Mouse (Mus musculus): Measurements from ENCODE around the gene Pitpnc1.

Gene Pitpnc1

DNA sequence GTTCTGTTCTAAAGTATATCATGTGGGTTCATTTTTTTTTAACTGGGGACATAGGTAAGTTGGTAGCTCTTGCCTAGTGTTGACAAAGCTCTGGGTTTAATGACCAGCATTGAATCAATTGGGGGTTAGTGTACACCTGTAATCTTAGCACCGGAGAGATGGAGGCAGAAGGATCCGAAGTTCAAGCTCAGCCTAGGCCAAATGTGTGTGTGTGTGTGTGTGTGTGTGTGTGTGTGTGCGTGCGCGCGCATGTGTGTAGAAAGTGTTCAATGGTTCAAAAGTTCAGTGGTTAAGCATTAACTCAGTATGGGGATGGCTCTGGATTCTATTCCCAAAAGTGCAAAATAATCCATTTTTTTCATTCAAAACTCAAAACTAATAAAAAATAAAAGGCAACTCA, 93.2 kb downstream of the Pitpnc1 start:
- in situ Hi-C loops (cut with MboI; ENCODE audit: unreplicated experiment in 2 of 2): no loop called here

DNA sequence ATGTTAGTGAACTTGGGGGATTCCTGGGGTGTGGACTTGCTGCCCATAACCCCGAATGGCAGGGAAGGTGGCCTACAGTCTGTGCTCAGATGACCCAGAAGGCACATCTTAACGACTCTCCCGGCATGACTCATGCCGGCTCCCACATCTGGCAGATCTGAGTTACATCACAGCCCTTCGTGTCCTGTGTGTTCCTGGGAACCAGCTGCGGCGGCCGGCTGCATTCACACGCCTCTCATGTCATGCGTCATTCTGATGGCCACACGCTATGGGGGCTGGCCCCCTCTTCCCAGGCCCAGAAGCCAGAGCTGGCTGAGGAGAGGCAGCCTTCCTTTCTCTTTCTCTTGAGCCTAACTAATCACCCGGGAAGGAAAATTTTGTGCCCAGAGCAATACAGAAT, 94.2 kb downstream of the Pitpnc1 start:
- in situ Hi-C loops (cut with MboI; ENCODE audit: unreplicated experiment in 2 of 2): no loop called here

DNA sequence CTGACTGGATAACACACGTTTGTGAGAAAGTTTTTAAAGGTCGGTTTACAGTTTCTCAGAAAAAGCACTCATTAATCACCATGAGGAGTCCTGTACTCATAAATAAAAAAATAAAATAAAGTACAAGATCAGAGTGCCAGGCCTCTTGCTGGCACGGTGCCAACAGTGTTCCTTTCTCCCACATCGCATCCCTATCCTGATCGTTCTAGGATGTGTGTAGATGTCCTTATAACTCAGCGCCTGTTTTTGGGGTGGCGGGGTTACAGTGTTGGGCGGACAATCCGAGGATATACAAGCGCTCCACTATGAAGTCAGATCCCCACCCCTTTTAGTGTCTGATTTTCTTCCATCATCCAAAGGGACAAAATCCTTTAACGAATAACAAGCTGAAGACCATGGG, 94.7 kb downstream of the Pitpnc1 start:
- in situ Hi-C loops (cut with MboI; ENCODE audit: unreplicated experiment in 2 of 2): no loop called here

DNA sequence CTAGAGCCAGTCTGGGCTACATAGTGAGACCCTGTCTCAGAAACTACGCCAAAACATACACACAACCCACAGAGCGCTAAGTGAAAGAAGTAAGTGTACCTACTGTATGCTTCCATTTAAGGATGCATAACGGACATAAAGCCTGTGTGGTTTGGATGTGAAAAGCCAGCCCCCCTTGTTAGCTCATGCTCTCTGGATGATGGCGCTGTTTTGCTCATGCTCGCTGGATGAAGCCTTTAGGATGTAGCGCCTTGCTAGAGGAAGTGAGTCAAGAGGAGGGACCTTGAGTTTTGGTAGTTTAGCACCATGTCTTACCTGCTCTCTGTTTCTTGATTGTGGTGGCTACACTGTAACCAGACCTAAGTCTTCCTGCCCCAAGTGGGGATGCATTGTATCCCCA, 96.9 kb downstream of the Pitpnc1 start:
- in situ Hi-C loops (cut with MboI; ENCODE audit: unreplicated experiment in 2 of 2): no loop called here

DNA sequence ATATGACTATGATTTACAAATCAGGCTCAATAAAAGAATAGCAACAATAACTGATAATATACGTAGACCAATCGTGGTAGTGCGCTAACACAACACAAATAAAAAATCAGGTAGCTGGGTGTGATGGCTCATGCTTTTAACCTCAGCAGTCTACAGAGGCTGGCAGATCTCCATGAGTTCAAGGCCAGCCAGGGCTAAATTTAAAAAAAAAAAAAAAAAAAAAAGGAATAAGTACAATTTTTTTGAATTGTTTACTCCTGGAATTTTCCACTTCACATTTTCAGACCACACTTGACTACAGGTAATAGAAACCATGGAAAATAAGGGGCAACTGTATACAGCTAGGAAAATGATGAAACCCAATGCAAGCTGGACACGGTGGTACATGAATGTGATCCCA, 97.3 kb downstream of the Pitpnc1 start:
- in situ Hi-C loops (cut with MboI; ENCODE audit: unreplicated experiment in 2 of 2): no loop called here

DNA sequence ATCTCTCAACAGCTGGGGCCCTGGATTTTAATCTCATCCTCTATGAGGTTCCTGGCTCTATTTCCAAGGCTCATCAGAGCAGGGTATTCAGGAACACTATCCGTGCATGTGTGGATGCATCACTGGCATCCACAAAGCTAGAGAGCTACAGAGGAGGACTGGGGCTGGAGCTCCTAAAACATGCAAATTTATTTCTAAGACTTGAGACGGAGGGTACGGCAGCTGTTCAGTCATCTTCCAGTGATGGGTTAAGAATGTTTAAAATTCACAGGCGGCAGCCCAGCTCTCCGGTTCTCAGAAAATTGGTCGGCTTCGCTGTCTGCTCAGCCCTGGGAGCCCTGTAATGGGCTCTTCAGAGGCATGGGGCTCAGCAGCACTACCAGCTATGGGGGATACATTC, 97.8 kb downstream of the Pitpnc1 start:
- in situ Hi-C loops (cut with MboI; ENCODE audit: unreplicated experiment in 2 of 2): no loop called here

DNA sequence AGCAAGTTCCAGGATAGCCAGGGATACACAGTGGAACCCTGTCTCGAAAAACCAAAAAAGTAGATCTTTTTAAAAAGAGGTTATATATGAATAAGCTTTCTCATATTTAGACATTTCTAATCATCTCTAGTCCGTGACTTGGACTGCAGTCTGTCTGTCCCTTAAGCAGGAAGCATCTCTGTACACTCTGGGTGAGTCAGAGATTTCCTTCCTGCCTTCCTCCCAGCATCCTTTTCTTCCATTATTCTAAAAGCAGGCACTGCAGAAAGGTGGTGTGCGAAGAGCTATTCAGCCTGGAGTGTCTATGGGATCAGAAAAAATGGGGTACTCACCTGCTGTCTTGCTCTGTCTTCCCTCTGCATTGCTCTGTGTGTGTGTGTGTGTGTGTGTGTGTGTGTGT, 100.0 kb downstream of the Pitpnc1 start:
- in situ Hi-C loops (cut with MboI; ENCODE audit: unreplicated experiment in 2 of 2): no loop called here

DNA sequence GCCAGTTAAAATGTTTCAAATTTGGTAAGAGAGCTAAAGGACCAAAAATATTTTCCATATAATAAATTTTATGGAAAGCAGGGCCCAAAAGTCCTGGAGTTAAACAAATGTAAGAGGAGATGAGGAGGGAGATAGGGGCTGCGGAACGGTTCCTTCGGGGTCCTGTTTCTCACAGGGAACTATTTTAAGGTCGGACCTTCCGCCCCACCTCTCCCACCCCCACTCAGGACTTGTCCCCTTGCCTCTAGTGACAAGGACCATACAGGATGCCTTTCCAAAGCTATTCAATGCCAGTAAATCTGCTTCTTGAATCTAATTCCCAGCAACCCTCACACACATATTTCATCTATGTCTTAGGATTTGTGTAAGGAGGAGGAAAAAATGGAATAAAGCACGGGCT, 100.8 kb downstream of the Pitpnc1 start:
- in situ Hi-C loops (cut with MboI; ENCODE audit: unreplicated experiment in 2 of 2): no loop called here

DNA sequence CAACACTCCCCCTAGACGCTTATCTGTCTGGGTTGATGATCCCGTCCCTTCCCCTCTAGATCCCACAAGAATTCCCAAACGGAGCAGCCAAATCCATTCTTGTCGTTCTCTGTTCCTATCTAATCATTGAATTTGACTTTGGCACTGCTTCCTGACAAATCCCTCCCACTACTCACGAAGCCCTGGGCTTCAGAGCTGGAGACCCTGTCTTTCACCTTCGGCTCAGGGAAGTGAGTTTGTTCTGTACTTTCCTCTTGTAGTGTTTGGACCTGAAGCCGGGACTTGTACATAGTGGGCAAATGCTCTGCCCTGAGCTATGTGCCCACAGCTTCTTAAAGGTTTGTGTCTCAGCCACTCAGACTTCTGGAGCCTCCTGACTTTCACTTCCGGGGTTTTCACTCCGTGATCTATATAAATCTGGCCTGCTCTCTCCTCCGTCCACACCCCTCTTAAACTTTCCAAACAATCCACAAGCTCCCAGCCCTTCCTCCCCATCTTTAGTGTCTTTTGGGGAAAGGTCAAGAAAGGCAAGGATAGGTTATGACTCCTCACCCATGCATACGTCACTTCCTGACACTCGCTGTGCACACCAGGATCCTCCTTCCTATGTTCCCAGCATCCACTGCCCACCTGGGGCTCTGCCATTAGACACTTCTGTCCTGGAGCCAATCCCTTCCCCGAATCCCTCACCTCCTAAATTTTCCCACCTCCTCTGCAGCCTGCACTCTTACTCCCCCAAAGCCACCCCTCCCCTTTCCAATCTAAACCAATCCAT, 104.4 kb downstream of the Pitpnc1 start:
- in situ Hi-C loops (cut with MboI; ENCODE audit: unreplicated experiment in 2 of 2): no loop called here

DNA sequence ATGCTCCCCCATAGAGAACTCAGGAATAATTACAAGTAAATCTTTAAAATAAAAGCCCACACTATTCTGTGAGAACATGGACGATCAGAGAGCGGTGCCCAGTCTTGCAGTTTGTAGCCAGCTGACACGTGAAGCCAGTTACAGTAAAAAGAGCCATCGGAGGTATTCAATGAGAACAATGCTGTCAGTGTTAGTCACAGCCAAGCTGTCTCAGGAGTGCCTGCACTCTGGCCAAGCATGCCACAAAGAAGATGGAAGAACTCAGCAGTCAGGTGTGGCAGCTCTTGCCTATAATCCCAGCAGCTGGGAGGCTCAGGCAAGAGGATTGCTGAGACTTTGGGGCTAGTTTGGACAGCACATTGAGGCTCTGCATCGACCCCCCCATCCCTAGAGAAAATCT, 111.8 kb downstream of the Pitpnc1 start:
- in situ Hi-C loops (cut with MboI; ENCODE audit: unreplicated experiment in 2 of 2): no loop called here

DNA sequence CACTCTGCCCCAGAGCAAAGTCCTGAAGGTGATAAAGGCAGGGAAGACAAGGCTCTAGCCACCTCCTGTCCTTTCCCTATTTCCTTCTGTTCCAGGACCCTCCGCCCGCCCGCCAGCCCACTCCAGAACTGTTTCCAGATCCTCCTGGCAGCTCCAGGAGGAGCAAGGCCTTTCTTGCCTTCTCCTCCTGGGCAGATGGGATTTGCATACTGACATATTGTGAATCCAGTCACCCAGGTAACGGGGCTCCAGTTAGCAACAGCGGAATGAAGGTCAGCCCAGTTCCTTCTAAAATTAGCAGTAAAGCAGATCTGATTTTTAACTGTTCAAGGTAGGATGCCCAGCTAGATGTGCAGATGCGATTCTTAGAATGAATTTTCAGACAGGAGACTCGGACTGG, 114.3 kb downstream of the Pitpnc1 start:
- in situ Hi-C loops (cut with MboI; ENCODE audit: unreplicated experiment in 2 of 2): no loop called here

DNA sequence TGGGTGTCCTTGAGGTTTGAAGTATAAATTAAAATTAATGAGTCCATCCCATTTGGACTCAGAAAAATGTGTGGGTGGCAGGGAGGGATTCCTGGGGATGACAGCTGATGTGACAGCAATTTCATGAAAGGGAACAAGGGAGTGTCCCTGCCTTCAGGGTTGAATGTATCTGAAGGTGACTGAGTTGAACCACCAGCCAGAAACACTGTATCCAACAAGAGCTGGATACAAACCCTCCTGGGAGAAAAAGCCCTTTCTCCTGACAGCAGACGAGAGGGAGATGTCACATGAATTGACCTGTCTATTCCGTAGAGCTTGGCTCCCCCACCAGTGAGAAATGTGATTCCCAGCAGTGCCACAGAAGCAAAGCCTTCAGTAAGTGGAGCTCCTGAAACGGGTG, 115.0 kb downstream of the Pitpnc1 start:
- in situ Hi-C loops (cut with MboI; ENCODE audit: unreplicated experiment in 2 of 2): no loop called here

DNA sequence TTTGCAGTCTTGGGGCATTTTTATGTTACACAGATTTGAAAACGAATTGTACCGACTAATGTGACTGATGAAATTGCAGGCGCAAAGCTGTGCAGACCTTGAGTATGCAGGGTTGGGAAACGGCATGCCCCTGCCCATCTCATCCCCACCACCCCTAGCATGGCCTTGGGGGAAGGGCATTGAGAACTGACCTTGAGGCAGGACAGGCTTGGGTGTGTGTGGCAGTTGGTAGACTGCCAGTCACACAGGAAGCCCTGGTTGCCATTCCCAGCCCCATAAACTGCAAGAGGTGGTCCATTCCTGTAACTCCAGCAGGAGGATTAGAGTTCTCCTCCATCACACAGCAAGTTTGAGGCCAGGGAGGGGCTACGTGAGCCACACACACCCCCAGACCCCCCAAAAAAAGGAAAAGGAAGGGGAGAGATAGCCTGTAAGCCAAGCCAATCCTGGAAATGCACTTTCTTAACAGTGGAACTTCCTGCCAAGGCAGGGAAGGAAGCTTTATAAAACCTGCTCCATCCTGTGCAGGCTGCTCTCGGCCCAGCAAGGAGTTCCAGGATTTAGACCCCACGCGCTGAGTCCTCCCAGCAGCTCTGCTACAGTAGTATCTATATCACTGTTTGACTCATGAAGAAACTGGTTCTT, 115.9 kb downstream of the Pitpnc1 start:
- in situ Hi-C loops (cut with MboI; ENCODE audit: unreplicated experiment in 2 of 2): no loop called here

DNA sequence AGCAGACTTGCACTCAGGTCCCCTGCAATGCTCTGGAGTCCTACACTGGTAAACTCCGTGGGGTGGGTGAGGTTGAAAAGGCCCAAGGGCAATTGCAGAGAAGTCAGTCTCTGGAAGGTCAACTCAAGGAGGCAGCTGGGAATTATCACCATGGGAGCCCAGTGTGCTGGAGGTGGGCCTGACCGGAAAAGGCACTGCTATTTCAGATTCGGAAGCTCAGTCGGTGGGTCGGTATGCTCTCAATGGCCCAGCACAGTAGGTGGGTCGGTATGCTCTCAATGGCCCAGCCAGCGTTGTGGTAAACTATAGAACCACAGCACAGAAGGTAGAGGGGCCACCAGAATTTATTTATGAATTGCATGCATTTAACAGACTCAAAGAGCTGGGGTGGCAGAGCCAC, 117.9 kb downstream of the Pitpnc1 start:
- in situ Hi-C loops (cut with MboI; ENCODE audit: unreplicated experiment in 2 of 2): no loop called here

DNA sequence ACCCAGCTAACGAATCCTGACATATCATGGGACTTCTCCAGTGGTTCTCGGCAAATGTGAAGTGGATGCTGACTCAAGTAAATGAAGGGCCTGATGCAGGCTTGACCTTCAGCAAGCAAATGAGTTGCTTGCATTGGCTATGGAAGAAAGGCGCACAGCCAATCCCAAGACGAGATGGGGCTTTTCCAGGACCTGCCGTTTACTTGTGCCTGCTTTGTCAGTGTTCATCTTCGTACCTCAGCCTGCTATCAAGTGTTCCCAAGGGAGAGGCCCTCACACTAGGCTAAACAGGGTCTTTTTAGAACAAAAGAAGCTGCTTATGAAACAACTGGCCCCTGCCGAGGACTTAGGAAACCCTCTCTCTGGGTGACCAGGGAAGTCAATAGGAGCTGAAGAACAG, 120.7 kb downstream of the Pitpnc1 start:
- in situ Hi-C loops (cut with MboI; ENCODE audit: unreplicated experiment in 2 of 2): no loop called here

DNA sequence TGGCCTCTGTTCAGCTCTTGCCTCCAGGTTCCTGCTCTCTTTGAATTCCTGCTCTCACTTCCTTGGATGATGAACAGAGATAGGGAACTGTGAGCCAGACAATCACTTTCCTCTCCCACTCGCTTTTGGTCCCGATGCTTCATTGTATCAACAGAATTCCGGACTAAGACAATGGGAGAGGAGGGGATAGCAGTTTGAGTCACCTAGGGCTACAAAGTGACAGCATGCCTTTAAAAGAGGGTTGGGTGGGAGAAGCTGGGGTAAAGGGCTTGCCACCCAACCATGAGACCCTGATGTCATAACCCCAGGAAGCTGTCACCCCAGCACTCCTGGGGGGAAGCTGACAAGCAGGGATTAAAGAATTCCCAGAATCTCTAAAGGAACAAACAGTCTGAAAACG, 127.5 kb downstream of the Pitpnc1 start:
- in situ Hi-C loops (cut with MboI; ENCODE audit: unreplicated experiment in 2 of 2): no loop called here

DNA sequence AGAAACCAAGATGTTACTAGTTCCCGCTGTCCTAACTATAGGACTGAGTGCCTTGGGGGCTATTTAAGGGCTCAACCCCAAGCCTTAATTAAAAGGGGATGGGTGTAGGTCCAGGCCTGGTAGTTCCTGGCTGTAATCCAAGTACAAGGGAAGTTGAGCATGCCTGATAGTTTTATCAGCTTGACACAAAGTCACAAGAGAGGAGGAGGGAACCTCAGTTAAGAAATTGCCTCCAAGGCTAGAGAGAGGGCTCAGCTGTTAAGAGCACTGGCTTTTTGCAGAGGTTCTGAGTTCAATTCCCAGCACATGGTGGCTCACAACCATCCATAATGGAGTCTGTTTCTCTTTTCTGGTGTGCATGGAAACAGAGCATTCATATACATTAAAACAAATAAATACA, 128.1 kb downstream of the Pitpnc1 start:
- in situ Hi-C loops (cut with MboI; ENCODE audit: unreplicated experiment in 2 of 2): no loop called here

DNA sequence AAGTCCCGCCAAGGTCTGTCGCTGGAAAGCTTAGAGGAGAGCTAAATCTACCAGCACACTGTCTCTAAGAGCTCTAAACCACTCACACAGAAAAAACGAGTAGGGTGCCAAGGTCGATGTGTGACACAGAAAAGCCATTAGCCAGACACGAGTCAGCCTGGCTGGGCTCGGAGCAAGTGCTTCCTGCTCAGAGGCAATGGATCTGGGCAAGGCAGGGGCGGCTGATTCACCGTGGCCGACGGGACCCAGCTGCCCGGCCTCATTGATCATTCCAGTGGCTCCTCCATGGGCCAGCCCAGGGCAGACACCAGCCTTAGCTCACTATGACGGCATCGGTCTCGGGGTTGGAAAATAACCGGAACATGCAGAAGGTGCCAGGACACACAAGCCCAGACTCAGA, 129.2 kb downstream of the Pitpnc1 start:
- in situ Hi-C loops (cut with MboI; ENCODE audit: unreplicated experiment in 2 of 2): no loop called here

DNA sequence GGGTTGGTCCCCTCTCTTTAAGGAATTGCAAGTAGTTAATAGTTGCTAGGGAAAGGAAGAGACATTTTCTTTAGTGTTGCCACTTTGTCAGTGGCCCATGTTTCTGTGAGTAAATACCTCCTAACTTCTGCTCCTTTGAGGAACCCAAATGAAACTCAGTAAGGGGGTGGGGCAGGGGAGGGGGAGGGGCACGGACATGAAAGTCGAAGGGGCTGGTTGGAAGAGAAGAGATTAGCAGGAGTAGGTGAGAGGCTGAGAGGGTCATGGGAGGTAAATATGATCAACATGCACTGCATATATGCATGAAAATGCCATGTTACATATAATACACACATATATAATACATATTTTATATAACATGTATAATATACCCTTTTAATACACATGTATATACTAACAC, 129.7 kb downstream of the Pitpnc1 start:
- in situ Hi-C loops (cut with MboI; ENCODE audit: unreplicated experiment in 2 of 2): no loop called here

DNA sequence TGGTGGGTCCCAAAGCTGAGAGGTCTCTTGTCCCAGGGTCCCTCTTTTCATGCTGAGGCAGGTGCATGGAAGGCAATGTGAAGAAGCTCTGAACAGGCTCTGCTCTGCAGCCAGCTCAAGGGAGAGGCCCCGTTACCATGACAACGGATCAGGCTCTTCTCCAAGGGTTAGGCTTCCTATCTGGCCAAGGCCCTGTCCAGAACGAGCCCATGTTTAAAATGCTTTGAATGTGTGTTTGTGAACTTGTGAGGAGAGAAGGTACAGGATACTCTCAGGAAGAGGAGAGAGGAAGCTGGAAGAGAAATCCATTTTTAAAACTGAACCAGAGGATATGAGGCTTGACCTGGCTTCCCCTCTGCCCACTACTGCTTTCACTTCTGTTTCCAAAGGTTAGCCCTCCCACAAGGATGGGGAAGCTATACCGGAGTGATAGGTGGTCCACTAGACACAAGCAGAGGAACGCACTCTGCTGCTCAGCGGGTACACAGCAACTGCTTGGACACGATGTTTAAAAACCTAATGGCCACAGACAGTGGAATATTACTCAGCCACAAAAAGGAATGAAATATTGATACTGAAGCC, 131.2 kb downstream of the Pitpnc1 start:
- in situ Hi-C loops (cut with MboI; ENCODE audit: unreplicated experiment in 2 of 2): no loop called here

DNA sequence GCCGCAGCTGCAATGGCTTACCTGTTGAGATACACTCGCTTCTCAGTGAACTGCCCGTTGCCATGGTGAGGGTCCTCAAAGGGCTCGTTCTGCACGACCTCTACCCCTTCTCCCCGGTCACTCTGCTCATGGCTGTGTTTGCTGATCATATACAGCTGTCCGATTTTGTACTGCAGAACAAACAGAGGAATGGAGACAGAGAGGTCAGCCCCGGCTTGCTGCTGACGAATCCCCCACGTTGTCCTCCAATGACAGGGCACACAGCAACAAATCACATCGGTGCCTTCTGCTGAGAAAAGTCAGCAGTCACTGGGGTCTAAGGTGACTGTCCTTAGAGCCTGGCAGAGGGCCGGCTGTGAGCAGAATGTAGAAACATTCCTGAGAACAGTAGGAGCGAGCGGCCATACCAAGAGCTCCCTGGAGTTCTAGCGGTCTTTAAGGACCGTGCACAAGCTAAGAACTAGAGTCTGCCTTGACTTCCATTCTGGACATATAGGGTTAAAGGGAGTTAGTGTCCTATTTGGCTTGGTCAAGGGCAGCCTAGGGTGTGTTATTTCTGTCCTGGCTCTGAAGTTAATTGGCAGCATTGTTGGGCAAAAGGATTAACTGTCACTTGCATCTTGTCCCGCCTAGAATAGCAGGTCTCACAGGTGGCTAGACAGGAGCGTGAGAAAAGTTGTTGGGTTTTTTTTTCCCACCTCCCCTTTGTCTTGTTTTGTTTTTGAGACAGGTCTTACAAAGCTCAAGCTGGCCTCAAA, 132.9 kb downstream of the Pitpnc1 start:
- in situ Hi-C loops (cut with MboI; ENCODE audit: unreplicated experiment in 2 of 2): no loop called here
